Mouse (Mus musculus) intestine, embryonic 15.5 days (tissue): ENCODE measurements around the gene Mecom. TPM values are rescaled to one million over a fixed set of nuclear protein-coding genes. Genes with fewer than 3 reads are reported as not detected.
"Not testable (repeated sequence)": the region's sequence is repeated elsewhere in the genome, so short reads cannot be mapped to it uniquely, and the experiment has no call there.

Source experiments
- ATAC-seq: fragments of 200-750 bp; cut with Nextera tagmentation; 2 replicates; pipeline ENCODE4 v1.8.0; 2017; ENCODE audit warnings: moderate TSS enrichment, moderate library complexity
- H3K27ac ChIP-seq: fragments of 300-500 bp; sonication (generic); 2 replicates; pipeline ENCODE4 v1.5.1; 2015; ENCODE audit warnings: mild to moderate bottlenecking, inconsistent platforms
- H3K27me3 ChIP-seq: fragments of 300-500 bp; sonication (generic); replicated peaks from 2 replicates; pipeline ENCODE4 v1.6.1; 2015; ENCODE audit warnings: inconsistent platforms
- H3K36me3 ChIP-seq: fragments of 300-500 bp; sonication (generic); 2 replicates; pipeline ENCODE4 v1.6.1; 2015; ENCODE audit warnings: inconsistent platforms
- H3K4me1 ChIP-seq: fragments of 300-500 bp; sonication (generic); replicated peaks from 2 replicates; pipeline ENCODE4 v1.6.1; 2015; ENCODE audit warnings: inconsistent platforms
- H3K4me2 ChIP-seq: fragments of 300-500 bp; sonication (generic); replicated peaks from 2 replicates; pipeline ENCODE4 v1.6.1; 2015; ENCODE audit warnings: mild to moderate bottlenecking, inconsistent platforms
- H3K4me3 ChIP-seq: fragments of 300-500 bp; sonication (generic); replicated peaks from 2 replicates; pipeline ENCODE4 v1.5.1; 2015; ENCODE audit warnings: inconsistent platforms
- H3K9ac ChIP-seq: fragments of 300-500 bp; sonication (generic); 2 replicates; pipeline ENCODE4 v1.6.1; 2015; ENCODE audit warnings: inconsistent platforms
- H3K9me3 ChIP-seq: fragments of 300-500 bp; sonication (generic); 2 replicates; pipeline ENCODE4 v1.6.1; 2016; ENCODE audit warnings: inconsistent platforms
- WGBS: fragments of 180-500 bp; shearing (Covaris S2); methylation state at CpG from one replicate; pipeline ENCODE4 v1.1.7; 2015; 5-methylcytosine and 5-hydroxymethylcytosine counted together
- polyA plus RNA-seq: library from polyadenylated mRNA; unstranded; fragments of >200 nt; fragmentation: Nextera tagmentation; extraction: Ambion mirVana; gene quantifications from 2 replicates; pipeline ENCODE4 v1.2.1, GENCODE M21; 2015

Gene Mecom
- polyA plus RNA-seq, 1 experiment from 2014 or later: 11.6 TPM

DNA sequence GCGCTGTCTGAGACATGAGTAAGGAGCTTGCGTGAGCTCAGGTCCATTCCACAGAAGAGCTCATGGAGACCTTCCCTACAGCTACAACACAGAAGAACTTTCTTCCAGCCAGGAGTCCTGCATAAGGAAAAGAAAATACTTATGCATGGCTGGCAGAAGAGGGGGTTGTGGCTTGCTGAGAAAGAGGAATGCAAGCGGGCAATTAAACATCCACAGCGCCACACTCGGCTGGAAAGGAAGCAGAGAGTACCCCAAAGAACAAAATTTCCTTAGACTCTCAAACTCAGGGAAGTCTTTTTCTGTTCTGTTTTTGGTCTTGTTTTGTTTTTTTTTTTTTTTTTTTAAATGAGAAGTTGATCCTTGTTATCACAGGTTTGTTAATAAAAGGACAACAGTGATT lies 300.6 kb downstream of the Mecom start:
- WGBS: 78% methylated on average over 5 of the region's 5 CpGs
- Histone ChIP-seq H3K4me3 (no peak overlapping the region), H3K9ac (no peak overlapping the region), H3K27ac (no peak overlapping the region), H3K36me3 (no peaks in the 10 kb centered on the region), H3K27me3 (0 out of 2 replicates have a peak, but pooled peaks cover 4% of the 10 kb centered on the region), H3K9me3 (no peaks in the 10 kb centered on the region), H3K4me1 (peaks cover 12% of the 10 kb centered on the region; the same call in 1 of the 2 replicates), H3K4me2 (no peak overlapping the region)
- ATAC-seq: no peak

DNA sequence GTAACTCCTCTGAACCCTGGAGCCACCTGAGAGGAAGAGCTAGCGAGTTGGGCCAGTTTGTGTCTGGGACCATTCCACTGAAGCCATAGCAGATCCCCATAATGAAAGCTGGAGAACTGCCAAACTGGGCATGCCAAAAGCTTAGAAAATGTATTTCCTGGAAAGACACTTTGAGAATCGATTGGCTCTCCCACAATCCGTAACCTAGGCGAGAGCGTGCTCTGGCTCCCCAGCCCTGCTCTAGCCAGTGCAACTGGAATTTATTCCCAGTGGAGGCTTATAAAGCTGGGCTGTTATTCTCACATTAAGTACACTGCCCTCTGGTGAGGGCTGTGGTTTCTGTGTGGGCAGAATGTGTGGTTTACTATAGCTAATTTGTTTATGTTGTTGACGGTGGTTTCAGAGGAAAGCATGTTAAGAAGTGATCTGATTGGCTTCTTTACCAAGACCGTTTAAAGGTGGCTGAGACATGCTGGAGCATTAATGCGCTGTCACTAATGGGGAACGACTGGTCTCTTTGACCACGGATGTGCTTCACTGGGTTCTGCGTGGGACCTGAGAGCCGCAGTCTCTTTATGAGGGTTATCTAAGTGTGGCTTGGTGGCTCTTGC lies 301.3 kb downstream of the Mecom start:
- Histone ChIP-seq H3K27ac (peak overlapping the region; percentile 70), H3K9ac (no peak overlapping the region), H3K36me3 (no peaks in the 10 kb centered on the region), H3K4me3 (no peak overlapping the region), H3K4me2 (peak overlapping the region; percentile 34), H3K27me3 (0 out of 2 replicates have a peak, but pooled peaks cover 4% of the 10 kb centered on the region), H3K4me1 (peaks cover 12% of the 10 kb centered on the region; the same call in 1 of the 2 replicates), H3K9me3 (no peaks in the 10 kb centered on the region)
- WGBS: 55% methylated on average over 12 of the region's 12 CpGs
- ATAC-seq: peak; percentile 83

DNA sequence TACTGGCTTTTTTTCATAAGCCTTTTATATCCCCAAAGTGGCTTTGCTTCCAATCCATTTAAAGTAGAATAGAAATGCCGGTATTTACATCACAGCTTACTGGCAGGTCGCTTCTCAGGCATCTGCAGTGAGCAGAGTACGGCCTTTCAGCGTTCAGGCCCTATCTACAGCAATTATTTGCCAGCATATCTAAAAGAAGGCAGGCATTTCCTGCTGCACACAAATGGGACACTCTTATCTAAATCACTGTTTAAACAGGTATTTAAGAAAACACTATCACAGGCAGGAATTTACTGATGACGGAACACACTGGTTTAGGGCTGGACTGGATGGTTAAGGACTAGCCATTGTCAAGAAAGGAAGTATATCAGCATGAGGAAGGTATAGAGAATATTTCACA lies 301.9 kb downstream of the Mecom start:
- no peak overlapping the region for H3K4me3 ChIP-seq
- 0 out of 2 replicates have a peak, but pooled peaks cover 4% of the 10 kb centered on the region for H3K27me3 ChIP-seq
- peak overlapping the region; percentile 34 for H3K4me2 ChIP-seq
- WGBS: 47% methylated on average over 5 of the region's 5 CpGs
- H3K27ac ChIP-seq: no peak overlapping the region; the same call in 1 of the 2 replicates
- H3K4me1 ChIP-seq: peaks cover 12% of the 10 kb centered on the region; the same call in 1 of the 2 replicates
- no peaks in the 10 kb centered on the region for H3K36me3 ChIP-seq
- no peaks in the 10 kb centered on the region for H3K9me3 ChIP-seq
- H3K9ac ChIP-seq: no peak overlapping the region
- peak; percentile 91 for ATAC-seq

DNA sequence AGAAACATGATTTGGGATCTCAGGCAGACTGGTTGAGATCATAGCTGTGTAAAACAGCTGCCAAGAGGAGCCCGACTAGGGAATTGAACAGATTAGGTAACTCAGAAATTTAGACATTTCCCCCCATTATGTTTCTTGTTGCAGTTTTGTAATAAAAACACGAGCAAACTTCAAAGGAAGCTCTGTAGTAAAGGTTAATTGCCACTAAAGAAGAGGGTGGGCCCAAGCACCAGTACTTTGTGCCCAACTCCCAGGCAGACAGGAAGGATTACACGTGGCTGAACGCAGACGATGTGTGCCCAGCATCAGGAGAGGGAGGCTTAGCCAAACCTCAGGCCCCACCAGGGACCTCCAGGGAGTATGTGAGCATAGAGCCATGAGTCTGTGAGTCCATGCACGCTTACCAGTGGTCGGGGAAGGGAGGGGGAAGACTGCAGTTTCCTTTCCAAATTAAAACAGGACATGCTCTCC lies 303.4 kb downstream of the Mecom start:
- H3K4me2 ChIP-seq: no peak overlapping the region
- 34% methylated on average over 7 of the region's 7 CpGs for WGBS
- H3K9ac ChIP-seq: no peak overlapping the region
- H3K4me3 ChIP-seq: no peak overlapping the region
- ATAC-seq: no peak
- H3K27ac ChIP-seq: no peak overlapping the region
- H3K4me1 ChIP-seq: peaks cover 12% of the 10 kb centered on the region; the same call in 1 of the 2 replicates
- no peaks in the 10 kb centered on the region for H3K36me3 ChIP-seq
- H3K27me3 ChIP-seq: 0 out of 2 replicates have a peak, but pooled peaks cover 4% of the 10 kb centered on the region
- no peaks in the 10 kb centered on the region for H3K9me3 ChIP-seq

DNA sequence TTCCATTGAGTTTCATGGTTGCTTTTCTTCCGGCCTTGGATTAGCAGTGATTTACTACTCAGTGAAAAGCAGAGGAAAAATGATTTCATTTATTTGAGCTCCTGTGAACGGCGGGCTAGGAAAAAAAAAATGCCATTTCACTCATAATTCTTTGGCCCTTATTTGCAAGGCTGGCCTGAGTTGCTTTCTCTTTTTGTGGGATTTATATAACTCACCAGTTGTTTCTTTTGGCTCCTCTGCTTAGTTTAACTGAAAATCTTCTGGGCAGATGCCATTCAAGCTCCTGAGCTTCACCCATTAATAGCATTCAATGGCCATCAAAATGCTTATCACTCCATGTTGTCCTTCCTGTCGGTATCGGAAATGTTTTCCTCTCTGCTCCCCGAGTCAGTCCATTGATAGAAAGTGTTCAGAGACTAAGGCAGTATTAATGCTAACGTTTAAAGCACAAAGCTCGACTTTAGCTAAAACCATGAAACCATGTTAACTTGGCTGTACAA lies 304.0 kb downstream of the Mecom start:
- Histone ChIP-seq H3K9me3 (no peaks in the 10 kb centered on the region), H3K4me2 (no peak overlapping the region), H3K36me3 (no peaks in the 10 kb centered on the region), H3K9ac (no peak overlapping the region), H3K4me3 (no peak overlapping the region), H3K27ac (no peak overlapping the region), H3K4me1 (peaks cover 12% of the 10 kb centered on the region; the same call in 1 of the 2 replicates), H3K27me3 (0 out of 2 replicates have a peak, but pooled peaks cover 4% of the 10 kb centered on the region)
- no peak for ATAC-seq
- WGBS: 75% methylated on average over 8 of the region's 8 CpGs

DNA sequence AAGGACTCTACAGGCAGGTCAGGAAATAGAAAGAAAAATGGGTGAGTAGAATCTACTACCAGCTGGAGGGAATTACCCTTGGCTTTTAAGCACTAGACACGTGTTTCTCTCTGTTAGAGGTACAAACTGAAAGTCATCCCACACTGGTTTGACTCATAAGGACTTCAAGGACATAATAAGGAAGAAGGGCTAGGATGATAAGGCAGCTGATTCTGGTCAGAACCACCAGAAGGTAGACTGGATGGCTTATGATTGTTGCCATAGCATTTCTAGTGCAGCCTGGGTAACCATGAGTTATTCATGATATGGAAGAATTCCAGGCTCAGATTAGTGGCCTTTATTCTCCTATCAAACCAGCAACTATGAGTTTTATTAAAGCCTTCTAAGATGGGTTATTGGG lies 308.4 kb downstream of the Mecom start:
- Histone ChIP-seq H3K9ac (no peak overlapping the region), H3K9me3 (no peaks in the 10 kb centered on the region), H3K4me3 (no peak overlapping the region), H3K27me3 (0 out of 2 replicates have a peak, but pooled peaks cover 1% of the 10 kb centered on the region), H3K4me1 (no peaks in the 10 kb centered on the region; the same call in 1 of the 2 replicates), H3K27ac (no peak overlapping the region), H3K36me3 (no peaks in the 10 kb centered on the region), H3K4me2 (no peak overlapping the region)
- no peak for ATAC-seq
- WGBS: 83% methylated on average over 1 of the region's 1 CpGs

DNA sequence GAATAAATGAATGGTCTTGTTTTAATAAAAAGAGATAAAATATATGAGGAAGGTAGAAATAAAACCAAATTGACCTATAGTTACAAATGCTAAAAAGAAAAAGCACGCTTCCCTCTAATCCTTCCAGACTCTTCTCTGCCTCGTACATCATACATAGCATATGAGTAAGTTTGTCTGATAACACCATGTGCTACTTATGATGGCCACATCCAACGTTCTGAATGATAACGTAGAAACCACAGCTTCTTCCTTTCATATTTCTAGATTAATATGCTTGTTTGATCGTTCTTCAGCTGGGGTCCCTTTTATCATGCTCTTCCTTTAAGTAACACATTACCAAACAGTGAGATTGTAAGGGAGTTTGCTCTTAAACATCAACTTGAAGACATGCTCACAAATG lies 310.3 kb downstream of the Mecom start:
- no peak overlapping the region for H3K27ac ChIP-seq
- H3K4me3 ChIP-seq: no peak overlapping the region
- H3K4me1 ChIP-seq: no peaks in the 10 kb centered on the region
- no peaks in the 10 kb centered on the region for H3K9me3 ChIP-seq
- no peak for ATAC-seq
- H3K27me3 ChIP-seq: no peaks in the 10 kb centered on the region
- no peak overlapping the region for H3K4me2 ChIP-seq
- 89% methylated on average over 5 of the region's 5 CpGs for whole genome bisulfite sequencing
- H3K36me3 ChIP-seq: no peaks in the 10 kb centered on the region
- no peak overlapping the region for H3K9ac ChIP-seq

DNA sequence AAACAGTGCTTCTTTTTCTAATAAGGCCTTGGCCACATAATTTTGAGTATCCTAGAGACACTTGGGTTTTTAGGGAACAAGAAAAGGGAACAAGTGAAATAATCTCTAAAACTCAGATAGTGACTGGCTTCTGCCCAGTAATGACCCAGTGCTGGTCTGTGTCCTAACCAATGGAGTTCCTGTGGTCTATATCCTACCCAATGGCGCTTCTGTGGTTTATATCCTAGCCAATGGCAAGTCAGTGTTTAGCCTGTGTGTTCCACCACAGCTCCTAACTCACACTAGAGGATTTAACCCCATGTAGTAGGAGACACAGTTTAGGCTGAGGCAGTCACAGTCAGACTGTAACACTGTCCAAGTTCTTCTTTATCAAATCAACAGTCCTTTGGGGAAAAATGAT lies 313.8 kb downstream of the Mecom start:
- 74% methylated on average over 1 of the region's 1 CpGs for WGBS
- no peak for ATAC-seq

DNA sequence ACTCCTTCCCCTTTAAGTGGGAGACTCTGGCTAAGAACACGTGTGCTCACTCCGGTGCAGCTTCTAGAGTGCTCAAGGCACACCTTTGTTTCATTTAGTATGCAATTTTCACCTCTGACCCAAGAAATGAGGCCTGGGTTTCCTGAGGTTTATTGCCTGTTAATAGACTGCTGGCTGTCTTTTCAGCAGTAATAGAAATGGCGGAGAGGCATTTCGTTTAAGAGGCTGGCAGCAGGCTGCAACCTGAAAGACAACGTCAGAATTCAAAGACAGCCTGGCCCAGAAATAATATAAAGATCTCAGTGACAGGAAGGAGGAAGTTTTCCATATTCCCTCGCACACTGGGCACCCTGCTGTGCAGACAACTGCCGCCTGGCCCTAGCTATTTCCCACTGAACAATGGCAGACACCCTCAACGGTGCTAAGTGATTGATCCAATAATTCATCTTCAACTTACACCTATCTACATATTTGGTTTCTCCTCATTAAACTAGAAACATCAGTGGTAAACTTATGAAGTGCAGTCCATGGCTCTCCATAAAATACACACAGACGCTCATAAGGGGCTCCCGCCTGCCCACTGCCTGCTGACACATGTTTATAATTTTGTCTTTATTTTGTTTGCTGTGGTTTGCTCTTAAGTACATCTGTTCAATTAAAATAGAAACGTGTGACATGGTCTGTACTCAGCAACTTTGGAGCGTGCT lies 319.7 kb downstream of the Mecom start:
- ATAC-seq: peak; percentile 81
- 0 out of 2 replicates have a peak, but pooled peaks cover 2% of the 10 kb centered on the region for H3K27me3 ChIP-seq
- H3K36me3 ChIP-seq: no peaks in the 10 kb centered on the region
- no peaks in the 10 kb centered on the region for H3K4me1 ChIP-seq
- H3K9ac ChIP-seq: no peak overlapping the region
- 44% methylated on average over 12 of the region's 12 CpGs for WGBS
- no peak overlapping the region for H3K4me3 ChIP-seq
- no peak overlapping the region for H3K4me2 ChIP-seq
- no peak overlapping the region for H3K27ac ChIP-seq
- no peaks in the 10 kb centered on the region for H3K9me3 ChIP-seq

More for the DNA sequence above, 313.8 kb downstream of the Mecom start:
- Histone ChIP-seq H3K4me2 (no peak overlapping the region), H3K27ac (no peak overlapping the region), H3K36me3 (no peaks in the 10 kb centered on the region), H3K9me3 (no peaks in the 10 kb centered on the region), H3K27me3 (no peaks in the 10 kb centered on the region), H3K4me3 (no peak overlapping the region), H3K4me1 (no peaks in the 10 kb centered on the region), H3K9ac (no peak overlapping the region)

DNA sequence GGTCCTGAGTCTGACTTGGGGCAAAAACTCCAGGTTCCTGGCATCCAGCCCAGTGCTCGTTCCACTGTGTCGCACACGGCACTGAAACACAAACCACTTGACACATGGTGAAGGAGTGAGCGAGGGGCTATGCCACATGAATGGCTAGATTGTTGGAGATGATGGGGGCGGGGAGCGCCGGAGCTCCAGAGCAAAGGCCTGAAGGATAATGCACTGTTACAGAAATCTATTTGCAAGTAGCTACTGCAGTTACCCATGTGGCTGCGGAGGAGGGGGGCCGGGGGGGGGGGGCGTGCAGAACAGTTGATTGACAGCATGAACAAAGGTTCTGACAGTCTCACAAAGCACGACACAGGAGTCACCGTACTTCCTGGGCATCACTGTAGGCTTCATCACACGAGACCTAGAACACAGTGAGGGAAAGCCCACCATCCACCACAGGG lies 320.9 kb downstream of the Mecom start:
- H3K4me2 ChIP-seq: no peak overlapping the region
- no peak overlapping the region for H3K4me3 ChIP-seq
- H3K4me1 ChIP-seq: no peaks in the 10 kb centered on the region
- H3K9me3 ChIP-seq: no peaks in the 10 kb centered on the region
- no peak overlapping the region for H3K27ac ChIP-seq
- no peaks in the 10 kb centered on the region for H3K36me3 ChIP-seq
- peak; percentile 50; the same call in 1 of the 2 replicates for ATAC-seq
- H3K9ac ChIP-seq: no peak overlapping the region
- 0 out of 2 replicates have a peak, but pooled peaks cover 2% of the 10 kb centered on the region for H3K27me3 ChIP-seq
- WGBS: 72% methylated on average over 13 of the region's 13 CpGs

DNA sequence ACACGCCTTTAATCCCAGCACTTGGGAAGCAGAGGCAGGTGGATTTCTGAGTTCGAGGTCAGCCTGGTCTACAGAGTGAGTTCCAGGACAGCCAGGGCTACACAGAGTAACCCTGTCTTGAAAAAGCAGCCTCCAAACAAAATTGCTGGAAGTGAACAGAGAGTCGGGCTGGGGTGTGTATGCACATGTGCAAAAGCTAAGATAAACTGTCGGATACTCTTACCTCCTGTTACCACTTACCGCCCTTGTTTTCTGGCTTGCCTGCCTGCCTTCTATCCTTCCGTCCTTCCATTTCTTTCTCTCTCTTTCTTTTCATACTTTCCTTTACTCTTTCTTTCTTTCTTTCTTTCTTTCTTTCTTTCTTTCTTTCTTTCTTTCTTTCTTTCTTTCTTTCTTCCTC lies 322.6 kb downstream of the Mecom start:
- not testable (repeated sequence) for H3K36me3 ChIP-seq, H3K4me3 ChIP-seq, H3K9ac ChIP-seq, H3K27ac ChIP-seq, H3K4me2 ChIP-seq, H3K27me3 ChIP-seq, ATAC-seq, H3K9me3 ChIP-seq, H3K4me1 ChIP-seq
- 80% methylated on average over 6 of the region's 6 CpGs for WGBS

DNA sequence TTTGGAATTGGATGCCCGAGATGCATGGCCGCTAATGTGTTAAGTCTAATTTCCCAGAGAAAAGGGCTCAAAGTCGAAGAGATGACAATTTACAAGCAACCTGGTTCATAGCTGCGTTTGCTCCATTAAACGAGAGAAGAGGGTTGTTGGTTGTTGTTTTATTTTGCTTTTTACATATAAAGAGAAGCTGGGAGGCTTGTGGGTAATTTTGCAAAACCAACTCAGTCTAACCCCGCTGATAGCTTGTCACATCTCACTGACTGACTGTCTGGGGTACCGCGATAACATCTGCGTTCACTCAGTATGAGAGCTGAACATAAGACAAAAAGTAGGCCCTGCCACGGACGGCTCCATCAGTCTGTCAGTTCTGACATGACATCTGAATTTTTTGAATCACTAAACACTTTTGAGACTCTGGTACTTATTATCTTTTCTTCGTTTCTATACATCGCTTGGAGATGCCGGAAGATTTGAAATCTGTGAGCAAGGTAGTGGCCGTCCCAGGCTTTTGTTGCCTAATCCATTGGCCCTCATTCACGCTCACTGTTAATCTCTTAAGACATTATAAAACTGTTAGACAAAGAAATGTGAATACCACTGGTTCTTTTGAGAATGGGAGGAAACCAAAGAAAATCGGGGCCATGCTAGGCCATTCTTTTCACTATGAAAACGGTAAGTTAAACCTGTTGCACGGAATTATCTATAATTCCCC lies 327.0 kb downstream of the Mecom start:
- no peak for ATAC-seq
- Histone ChIP-seq H3K36me3 (no peaks in the 10 kb centered on the region), H3K9ac (no peak overlapping the region), H3K27me3 (peaks cover 8% of the 10 kb centered on the region; the same call in 1 of the 2 replicates), H3K9me3 (no peaks in the 10 kb centered on the region), H3K4me2 (no peak overlapping the region), H3K27ac (no peak overlapping the region), H3K4me3 (no peak overlapping the region), H3K4me1 (no peaks in the 10 kb centered on the region; the same call in 1 of the 2 replicates)
- 82% methylated on average over 19 of the region's 19 CpGs for WGBS
